Mouse (Mus musculus): ENCODE data around the gene Faf2. TPM values are rescaled to one million over a fixed set of nuclear protein-coding genes. Genes with fewer than 3 reads are reported as not detected.

The Faf2 gene
- polyA plus RNA-seq, 1 experiment from 2014 or later = 67.4 TPM

DNA sequence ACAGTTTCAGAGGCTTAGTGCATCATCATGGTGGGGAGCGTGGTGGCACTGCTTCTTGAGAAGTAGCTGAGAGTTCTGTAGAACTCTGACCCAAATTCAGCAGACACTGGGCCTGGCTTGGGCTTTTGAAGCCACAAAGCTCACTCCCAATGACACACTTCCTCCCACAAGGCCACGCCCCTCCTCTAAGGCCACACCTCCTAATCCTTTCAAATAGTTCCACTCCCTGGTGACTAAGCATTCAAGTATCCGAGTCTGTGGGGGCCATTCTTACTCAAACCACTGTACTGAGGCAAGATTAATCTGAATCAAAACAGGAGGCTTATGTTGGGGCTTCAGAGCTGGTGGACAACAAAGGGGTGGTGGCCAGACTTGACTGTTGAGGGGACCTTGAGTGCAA, 89.3 kb downstream of the Faf2 start:
- Histone ChIP-seq H3K9ac (ENCODE audit: low read length) (no peak overlapping the region), H3K4me3 (replicated peaks; ENCODE audit: low read length) (no peak overlapping the region), H3K27me3 (ENCODE audit: control insufficient read depth, insufficient read depth, low read length) (no peaks in the 10 kb centered on the region), H3K9me3 (replicated peaks; ENCODE audit: control insufficient read depth, low read length) (no peaks in the 10 kb centered on the region), H3K4me2 (ENCODE audit: low read depth, low read length) (no peak overlapping the region), H3K27ac (ENCODE audit: low read length) (no peak overlapping the region), H3K4me1 (ENCODE audit: control insufficient read depth, insufficient read depth, low read length) (no peaks in the 10 kb centered on the region), H3K36me3 (ENCODE audit: control insufficient read depth, insufficient read depth, low read length) (no peaks in the 10 kb centered on the region)
- 73% methylated on average over 3 of the region's 3 CpGs for WGBS
- no peak for ATAC-seq (ENCODE audit: insufficient read depth, low FRiP score)

Small RNA genes within 50 kb of the gene (microRNA-seq; reads per million reads assigned to microRNA genes)
- gene Gm24195 = not detected

Other genes with a start within 250 kb of the Faf2 start
- 96.5 and 99.5 TPM in 2 replicates for gene Thoc3, start 152.9 kb upstream of the Faf2 start, polyA plus RNA-seq (2015; fragmentation: Nextera tagmentation; extraction: Ambion mirVana)
- gene Simc1, start 118.0 kb upstream of the Faf2 start, polyA plus RNA-seq (2015; fragmentation: Nextera tagmentation; extraction: Ambion mirVana) = 7.9 and 8.6 TPM in 2 replicates
- gene 4833439L19Rik, start 56.3 kb upstream of the Faf2 start, polyA plus RNA-seq (2015; fragmentation: Nextera tagmentation; extraction: Ambion mirVana) = 125 and 147 TPM in 2 replicates
- 21.7 and 23.1 TPM in 2 replicates for gene Arl10, start 46.8 kb upstream of the Faf2 start, polyA plus RNA-seq (2015; fragmentation: Nextera tagmentation; extraction: Ambion mirVana)
- gene Nop16, start 31.7 kb upstream of the Faf2 start, polyA plus RNA-seq (2015; fragmentation: Nextera tagmentation; extraction: Ambion mirVana) = 87.1 and 88.7 TPM in 2 replicates
- 182 and 211 TPM in 2 replicates for gene Higd2a, start 31.6 kb upstream of the Faf2 start, polyA plus RNA-seq (2015; fragmentation: Nextera tagmentation; extraction: Ambion mirVana)
- gene Cltb, start 10.4 kb upstream of the Faf2 start, polyA plus RNA-seq (2015; fragmentation: Nextera tagmentation; extraction: Ambion mirVana) = 79.6 and 79.8 TPM in 2 replicates
- gene Rnf44, start 72.1 kb downstream of the Faf2 start, polyA plus RNA-seq (2015; fragmentation: Nextera tagmentation; extraction: Ambion mirVana) = 52.5 and 56.5 TPM in 2 replicates
- 9.6 and 9.9 TPM in 2 replicates for gene Cdhr2, start 79.7 kb downstream of the Faf2 start, polyA plus RNA-seq (2015; fragmentation: Nextera tagmentation; extraction: Ambion mirVana)
- gene Gprin1, start 128.1 kb downstream of the Faf2 start, polyA plus RNA-seq (2015; fragmentation: Nextera tagmentation; extraction: Ambion mirVana) = 0.19 and 0.22 TPM in 2 replicates
- gene Sncb, start 144.8 kb downstream of the Faf2 start, polyA plus RNA-seq (2015; fragmentation: Nextera tagmentation; extraction: Ambion mirVana) = 0.52 and 0.72 TPM in 2 replicates
- not detected in 2 replicates for gene Eif4e1b, start 162.2 kb downstream of the Faf2 start, polyA plus RNA-seq (2015; fragmentation: Nextera tagmentation; extraction: Ambion mirVana)
- 14.5 and 17.7 TPM in 2 replicates for gene Tspan17, start 167.6 kb downstream of the Faf2 start, polyA plus RNA-seq (2015; fragmentation: Nextera tagmentation; extraction: Ambion mirVana)

Measured in stomach, embryonic 16.5 days (tissue).